Mouse (Mus musculus): ENCODE results near the gene Hfe2. TPM values are rescaled to one million over a fixed set of nuclear protein-coding genes. Genes with fewer than 3 reads are reported as not detected.

Hfe2 gene
- total and polyA plus RNA-seq, 3 experiments: 199 to 295 (median 289) TPM

GRCm38 (mm10) chr3:96499481-96500288 lies 25.3 kb upstream of the Hfe2 start:
- H3K27me3 ChIP-seq (ENCODE audit: control insufficient read depth, insufficient read depth, low read length): no peaks in the 10 kb centered on the region

GRCm38 (mm10) chr3:96500289-96500621 lies 24.7 kb upstream of the Hfe2 start:
- peak overlapping the region; percentile 84 for H3K27ac ChIP-seq
- H3K36me3 ChIP-seq (ENCODE audit: control insufficient read depth, insufficient read depth, low read length): no peaks in the 10 kb centered on the region
- H3K27me3 ChIP-seq (ENCODE audit: control insufficient read depth, insufficient read depth, low read length): no peaks in the 10 kb centered on the region
- no peaks in the 10 kb centered on the region; the same call in 1 of the 2 replicates for H3K4me1 ChIP-seq (ENCODE audit: control insufficient read depth, insufficient read depth, low read length)
- H3K9ac ChIP-seq (ENCODE audit: low read depth, low read length): peak overlapping the region; percentile 93
- DNase-seq: peak; percentile 93 to 94
- WGBS: 0% methylated on average over 17 of the region's 17 CpGs
- TF ChIP-seq CTCF (IDR thresholded peaks at IDR 0.05) (no peak), POLR2A (IDR thresholded peaks at IDR 0.05; ENCODE audit: insufficient read depth, low read depth, low read length) (peak; percentile 46; the same call in 1 of the 2 replicates), EP300 (IDR thresholded peaks at IDR 0.05; ENCODE audit: insufficient read depth, low read depth, low read length) (peak; percentile 61; the same call in 1 of the 2 replicates)
- H3K4me3 ChIP-seq: peak overlapping the region; percentile 64
- no peaks in the 10 kb centered on the region for H3K79me2 ChIP-seq (replicated peaks; ENCODE audit: control insufficient read depth, insufficient read depth, low read length)
- intact Hi-C loops (cut with DNase I): loop anchor here (5.0 kb wide), 2 partner anchors 92 to 218 kb away; partner anchors contain the start of gene Polr3gl

More at GRCm38 (mm10) chr3:96499481-96500288, 25.3 kb upstream of the Hfe2 start:
- peak overlapping the region; percentile 69 for H3K9ac ChIP-seq (ENCODE audit: low read depth, low read length)
- under 1% methylated on average over 36 of the region's 36 CpGs for WGBS
- no peaks in the 10 kb centered on the region for H3K79me2 ChIP-seq (replicated peaks; ENCODE audit: control insufficient read depth, insufficient read depth, low read length)
- H3K36me3 ChIP-seq (ENCODE audit: control insufficient read depth, insufficient read depth, low read length): no peaks in the 10 kb centered on the region
- H3K27ac ChIP-seq: peak overlapping the region; percentile 84
- TF ChIP-seq EP300 (IDR thresholded peaks at IDR 0.05; ENCODE audit: insufficient read depth, low read depth, low read length) (peak; percentile 76), POLR2A (IDR thresholded peaks at IDR 0.05; ENCODE audit: insufficient read depth, low read depth, low read length) (0 out of 2 replicates have a peak, but pooled peaks have one; percentile 36), CTCF (IDR thresholded peaks at IDR 0.05) (0 out of 2 replicates have a peak, but pooled peaks have one; percentile 9)
- intact Hi-C loops (cut with DNase I): loop anchor here (5.0 kb wide), 2 partner anchors 93 to 217 kb away; partner anchors contain the start of gene Polr3gl
- DNase-seq: peak; percentile 83
- H3K4me1 ChIP-seq (ENCODE audit: control insufficient read depth, insufficient read depth, low read length): no peaks in the 10 kb centered on the region; the same call in 1 of the 2 replicates
- peak overlapping the region; percentile 64 for H3K4me3 ChIP-seq

GRCm38 (mm10) chr3:96500691-96501265 lies 24.2 kb upstream of the Hfe2 start:
- intact Hi-C loops (cut with DNase I): loop anchor here (5.0 kb wide), 2 partner anchors 92 to 218 kb away; partner anchors contain the start of gene Polr3gl

GRCm38 (mm10) chr3:96501391-96502115 lies 23.4 kb upstream of the Hfe2 start:
- intact Hi-C loops (cut with DNase I): loop anchor here (5.0 kb wide), 2 partner anchors 91 to 219 kb away; partner anchors contain the start of gene Polr3gl

More at GRCm38 (mm10) chr3:96500691-96501265, 24.2 kb upstream of the Hfe2 start:
- Histone ChIP-seq H3K79me2 (replicated peaks; ENCODE audit: control insufficient read depth, insufficient read depth, low read length) (no peaks in the 10 kb centered on the region), H3K4me1 (ENCODE audit: control insufficient read depth, insufficient read depth, low read length) (no peaks in the 10 kb centered on the region; the same call in 1 of the 2 replicates), H3K27me3 (ENCODE audit: control insufficient read depth, insufficient read depth, low read length) (no peaks in the 10 kb centered on the region), H3K36me3 (ENCODE audit: control insufficient read depth, insufficient read depth, low read length) (no peaks in the 10 kb centered on the region), H3K4me3 (peak overlapping the region; percentile 64), H3K9ac (ENCODE audit: low read depth, low read length) (peak overlapping the region; percentile 93), H3K27ac (peak overlapping the region; percentile 84)
- DNase-seq: peak; percentile 87 to 90
- TF ChIP-seq EP300 (IDR thresholded peaks at IDR 0.05; ENCODE audit: insufficient read depth, low read depth, low read length) (peak; percentile 78; the same call in 1 of the 2 replicates), CTCF (IDR thresholded peaks at IDR 0.05) (no peak)
- under 1% methylated on average over 19 of the region's 19 CpGs for WGBS

More at GRCm38 (mm10) chr3:96501391-96502115, 23.4 kb upstream of the Hfe2 start:
- Histone ChIP-seq H3K9ac (ENCODE audit: low read depth, low read length) (peak overlapping the region; percentile 68), H3K27ac (peak overlapping the region; percentile 84), H3K79me2 (replicated peaks; ENCODE audit: control insufficient read depth, insufficient read depth, low read length) (no peaks in the 10 kb centered on the region), H3K4me3 (peak overlapping the region; percentile 64), H3K4me1 (ENCODE audit: control insufficient read depth, insufficient read depth, low read length) (no peaks in the 10 kb centered on the region; the same call in 1 of the 2 replicates), H3K27me3 (ENCODE audit: control insufficient read depth, insufficient read depth, low read length) (no peaks in the 10 kb centered on the region), H3K36me3 (ENCODE audit: control insufficient read depth, insufficient read depth, low read length) (no peaks in the 10 kb centered on the region)
- TF ChIP-seq EP300 (IDR thresholded peaks at IDR 0.05; ENCODE audit: insufficient read depth, low read depth, low read length): peak; percentile 96
- TF ChIP-seq CTCF (IDR thresholded peaks at IDR 0.05): no peak
- no peak for TF ChIP-seq POLR2A (IDR thresholded peaks at IDR 0.05; ENCODE audit: insufficient read depth, low read depth, low read length)
- peak; percentile 84 to 90 for DNase-seq
- under 1% methylated on average over 32 of the region's 32 CpGs for WGBS
